Mouse (Mus musculus): ENCODE results near the gene Mettl24.
A peak's percentile ranks its signal among the peaks of the same experiment; 100 is the strongest.

Gene Mettl24

DNA sequence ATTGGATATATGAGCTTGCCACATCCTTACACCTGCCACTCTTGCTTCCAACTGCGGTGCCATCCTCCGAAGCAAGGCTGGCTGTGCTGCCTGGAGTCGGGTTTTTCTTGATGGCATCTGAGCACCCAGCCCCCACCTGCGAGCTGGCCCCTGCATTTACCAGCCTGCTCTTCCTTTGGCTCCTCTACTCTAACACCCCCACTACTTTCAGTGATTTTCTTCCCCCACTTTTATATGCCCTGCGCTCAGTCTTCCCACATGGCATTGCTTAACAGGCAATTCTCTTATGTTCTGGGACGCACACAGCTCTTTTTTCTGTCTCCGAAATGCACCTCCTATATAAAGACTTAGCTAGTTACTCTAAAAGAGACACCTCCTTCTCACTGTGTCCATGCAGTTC lies 1.2 kb downstream of the Mettl24 start:
- DNase-seq (ENCODE audit: low spot score in 2 of 2), result no peak

DNA sequence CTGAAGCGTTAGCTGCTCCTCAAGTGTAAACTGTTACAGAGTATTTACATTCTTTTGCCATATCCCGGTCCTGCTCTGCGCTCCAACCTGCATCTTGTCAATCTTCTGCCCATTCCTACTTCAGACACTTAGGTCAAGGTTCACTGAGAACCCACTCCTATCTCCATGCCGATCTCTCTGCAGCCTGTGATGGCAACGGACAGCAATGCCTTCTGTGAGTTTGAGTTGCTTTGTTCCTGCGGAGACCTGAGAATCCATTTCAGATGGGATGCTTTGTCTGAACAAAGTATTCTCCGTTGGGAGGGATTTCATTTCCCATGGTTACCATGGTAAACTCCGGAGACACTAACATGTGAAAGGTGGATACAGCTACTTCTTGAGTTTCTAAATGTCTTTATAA lies 2.6 kb downstream of the Mettl24 start:
- no peak for DNase-seq (ENCODE audit: low spot score in 2 of 2)

DNA sequence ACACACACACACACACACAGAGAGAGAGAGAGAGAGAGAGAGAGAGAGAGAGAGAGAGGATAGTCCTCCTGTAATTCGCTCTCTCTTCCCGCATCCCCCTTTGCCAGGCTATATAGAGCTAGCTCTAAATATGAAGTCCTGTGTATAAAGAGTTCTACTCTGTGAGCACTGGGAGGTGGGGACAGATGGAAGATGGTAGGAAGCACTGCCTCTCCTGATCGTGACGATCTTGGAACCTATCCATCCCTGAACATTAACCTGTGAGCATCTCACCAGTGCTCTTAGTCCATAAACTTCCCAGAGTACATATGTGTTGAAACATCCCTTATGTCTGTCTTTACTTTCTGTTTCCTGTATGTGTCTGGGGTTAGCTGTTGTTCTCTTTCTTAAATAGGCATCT lies 3.9 kb downstream of the Mettl24 start:
- DNase-seq (ENCODE audit: low spot score in 2 of 2), result no peak

DNA sequence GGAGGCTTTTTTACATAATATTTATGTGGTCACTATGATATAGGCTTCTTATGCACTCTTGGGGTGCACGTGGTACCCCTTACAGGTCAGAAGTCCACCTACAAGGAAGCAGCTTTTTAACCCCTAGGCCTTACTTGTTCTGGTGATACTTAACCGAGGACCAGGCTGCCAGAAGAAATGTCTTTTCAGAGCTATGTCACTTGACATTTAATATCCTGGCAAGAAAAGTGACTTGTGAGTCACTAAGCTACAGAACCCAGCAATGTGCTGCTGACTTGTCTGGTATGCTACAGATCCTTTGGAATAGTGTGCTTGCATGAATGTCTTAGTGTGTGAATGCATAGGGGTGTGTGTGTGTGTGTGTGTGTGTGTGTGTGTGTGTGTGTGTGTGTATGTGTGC lies 4.3 kb downstream of the Mettl24 start:
- no peak for DNase-seq (ENCODE audit: low spot score in 2 of 2)

DNA sequence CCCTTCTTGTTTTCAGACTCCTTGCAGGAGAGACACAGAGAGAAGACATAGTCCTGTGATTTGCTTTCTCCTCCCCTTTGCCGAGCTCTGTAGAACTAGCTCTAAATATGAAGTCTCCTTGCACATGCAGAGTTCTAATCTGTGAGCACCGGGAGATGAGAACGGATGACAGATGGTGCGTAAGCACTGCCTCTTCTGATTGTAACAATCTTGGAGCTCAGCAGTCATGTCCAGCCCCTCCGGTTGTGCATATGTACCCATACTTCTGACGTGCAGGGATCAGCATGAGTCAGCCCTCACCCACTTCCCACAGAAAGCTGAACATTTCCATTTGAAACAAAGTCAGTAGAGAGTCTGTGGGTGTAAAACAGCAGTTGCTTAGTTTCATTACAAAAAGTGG lies 5.2 kb downstream of the Mettl24 start:
- DNase-seq (ENCODE audit: low spot score in 2 of 2), result no peak

DNA sequence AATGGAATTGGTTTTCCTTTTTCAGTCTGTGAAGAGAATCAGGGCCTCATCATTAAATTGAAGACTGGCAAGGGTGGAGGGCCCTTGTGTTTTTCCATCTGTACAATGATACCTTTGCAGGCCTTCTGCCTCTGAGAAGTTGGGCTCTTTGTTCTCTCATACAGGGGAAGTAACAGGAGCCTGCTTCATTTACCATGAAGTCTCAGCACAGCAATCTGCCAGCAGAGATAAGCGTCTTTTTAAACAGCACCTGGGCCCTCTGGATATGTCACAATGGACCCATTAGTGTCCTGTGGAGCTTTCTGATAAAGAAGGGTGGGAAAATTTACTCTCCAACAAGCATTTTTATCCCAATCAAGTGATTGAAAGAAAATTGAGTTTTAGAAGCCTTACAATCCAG lies 5.8 kb downstream of the Mettl24 start:
- no peak for DNase-seq (ENCODE audit: low spot score in 2 of 2)

DNA sequence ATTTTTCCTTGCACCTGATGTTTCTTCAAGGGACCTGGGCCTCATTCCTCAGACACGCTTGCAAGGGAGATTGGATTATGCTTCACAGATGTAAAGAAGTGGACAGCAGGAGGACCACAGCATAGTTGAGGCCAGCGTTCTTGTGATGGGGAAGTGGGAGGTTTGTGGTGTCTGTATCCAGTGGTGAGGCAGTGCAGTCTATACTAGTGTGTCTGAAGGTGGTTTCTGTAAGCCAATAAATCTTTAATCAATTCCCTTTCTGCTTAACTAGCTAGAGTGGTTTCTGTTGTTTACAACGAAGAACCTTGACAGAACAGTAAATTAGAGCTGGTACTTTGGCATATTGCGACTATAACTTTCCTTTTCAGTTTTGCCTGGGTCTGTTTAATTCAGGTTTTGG lies 15.6 kb downstream of the Mettl24 start:
- no peak for DNase-seq (ENCODE audit: low spot score in 2 of 2)

DNA sequence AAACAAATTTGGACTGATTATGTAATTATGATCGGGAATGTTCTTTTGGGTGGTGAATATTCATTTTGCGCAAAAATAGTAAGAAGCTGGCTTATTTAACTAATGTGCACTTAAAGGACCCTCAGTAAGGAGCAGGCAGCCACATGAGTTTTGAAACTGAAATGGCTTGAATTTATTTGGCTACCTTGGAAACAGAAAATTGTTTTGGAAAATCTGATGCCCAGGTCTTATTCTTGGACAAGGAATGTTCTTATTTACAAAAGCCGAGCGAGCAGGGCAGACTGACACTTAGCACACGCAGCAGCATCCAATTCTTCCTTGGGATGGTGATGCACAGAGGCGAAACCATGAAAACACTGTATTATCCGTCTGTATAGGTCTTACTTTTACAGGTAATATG lies 28.0 kb downstream of the Mettl24 start:
- no peak for DNase-seq (ENCODE audit: low spot score in 2 of 2)

DNA sequence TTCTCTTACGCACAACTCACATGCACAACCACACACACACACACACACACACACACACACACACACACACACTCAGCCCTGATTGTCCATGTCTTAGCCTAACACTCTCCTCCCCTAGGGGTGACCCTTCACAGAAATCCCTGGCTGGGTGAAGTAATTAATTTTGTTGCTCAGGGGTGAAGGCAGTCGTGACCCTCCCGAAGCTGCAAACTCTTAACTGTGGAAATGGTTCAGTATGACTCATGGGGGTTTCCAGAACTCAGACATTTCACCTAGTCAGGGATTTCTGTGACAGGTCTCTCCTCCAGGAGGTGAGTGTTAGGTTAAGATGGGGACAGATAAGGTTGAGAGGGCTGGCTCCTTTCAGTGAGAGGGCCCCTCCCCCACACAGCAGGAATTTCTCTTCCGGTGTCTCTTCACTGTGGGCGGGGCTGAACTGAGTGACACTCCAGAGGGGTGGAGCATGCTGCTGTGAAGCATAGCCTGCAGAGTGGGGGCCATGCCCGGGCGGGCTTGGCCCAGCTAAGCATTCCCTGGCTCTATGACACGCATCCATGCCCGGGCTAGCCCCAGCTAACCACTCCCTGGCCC lies 30.0 kb downstream of the Mettl24 start:
- DNase-seq (ENCODE audit: low spot score in 2 of 2), result peak; percentile 6 to 23

DNA sequence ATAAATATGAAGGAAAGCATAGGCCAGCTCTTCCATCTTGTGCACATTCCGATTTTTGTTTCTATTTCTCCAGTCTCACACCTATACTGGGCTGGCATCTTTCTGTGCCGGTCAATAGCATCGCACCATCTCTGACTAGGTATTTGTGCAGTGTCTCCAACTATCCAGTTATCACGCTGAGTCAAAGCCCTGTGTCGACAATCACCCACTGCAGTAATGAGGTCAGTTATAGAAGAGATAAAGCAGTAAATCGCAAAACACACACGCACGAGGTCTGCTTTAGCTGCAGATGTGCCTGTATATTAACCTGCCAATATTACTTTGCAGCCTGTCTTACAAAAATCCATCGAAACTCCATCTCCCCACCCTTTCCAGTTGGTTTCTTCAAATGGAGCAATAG lies 30.7 kb downstream of the Mettl24 start:
- DNase-seq (ENCODE audit: low spot score in 2 of 2), result no peak

DNA sequence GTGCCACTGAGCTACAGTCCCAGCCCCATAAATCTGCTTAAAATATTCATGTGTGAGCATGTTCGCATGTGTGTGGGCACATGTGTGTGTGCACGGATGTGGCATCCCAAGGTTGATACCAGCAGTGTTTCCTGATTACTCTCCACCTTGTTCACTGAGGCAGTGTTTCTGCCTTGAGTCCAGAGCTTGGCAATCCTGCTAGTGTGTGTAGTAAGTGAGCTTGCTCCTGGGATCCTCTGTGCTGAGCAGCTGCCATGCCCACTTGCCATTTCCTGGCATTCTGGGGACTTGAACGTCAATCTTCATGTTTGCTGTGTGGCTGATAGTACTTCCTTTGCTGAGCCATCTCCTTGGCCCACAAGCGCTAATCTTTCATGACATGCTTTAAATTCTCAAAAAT lies 32.1 kb downstream of the Mettl24 start:
- no peak for DNase-seq (ENCODE audit: low spot score in 2 of 2)

DNA sequence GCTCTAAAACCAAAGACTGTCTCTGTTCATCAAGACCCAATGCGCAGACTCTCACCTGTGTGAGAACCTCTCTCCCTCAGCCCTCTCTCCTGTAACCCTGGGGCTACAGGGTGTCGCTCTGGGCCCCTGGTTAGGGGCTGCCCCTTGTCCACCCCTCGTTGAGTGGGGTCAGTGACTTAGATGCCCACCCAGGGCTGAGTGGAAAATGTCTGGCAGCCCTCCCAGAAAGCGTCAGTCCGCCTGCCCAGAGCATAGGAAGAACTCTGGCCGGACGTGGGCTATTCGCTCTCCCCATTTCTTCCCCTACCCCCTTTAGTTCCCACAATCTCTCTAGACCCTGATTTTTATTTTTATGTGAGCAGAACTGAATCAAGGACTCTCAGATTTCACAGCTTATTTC lies 33.2 kb downstream of the Mettl24 start:
- no peak for DNase-seq (ENCODE audit: low spot score in 2 of 2)

DNA sequence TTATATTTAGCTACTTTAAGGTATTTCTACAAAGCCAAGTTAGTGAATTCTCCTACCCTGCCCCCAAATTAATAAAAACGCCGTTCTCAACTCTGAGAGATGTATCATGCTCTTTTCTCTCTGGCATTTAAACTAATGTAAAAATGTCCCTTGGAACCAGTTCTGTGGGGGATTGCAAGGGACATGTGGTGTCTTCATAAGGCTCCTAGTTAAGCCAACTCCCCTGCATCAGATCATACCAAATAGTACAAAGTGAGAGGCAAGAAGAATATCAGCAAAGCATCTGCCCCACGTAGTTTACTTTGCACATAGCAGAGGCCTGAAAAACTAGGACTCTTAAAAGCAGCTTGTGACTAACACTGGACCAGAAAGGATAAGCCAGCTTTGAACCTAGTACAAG lies 33.6 kb downstream of the Mettl24 start:
- DNase-seq (ENCODE audit: low spot score in 2 of 2), result no peak

DNA sequence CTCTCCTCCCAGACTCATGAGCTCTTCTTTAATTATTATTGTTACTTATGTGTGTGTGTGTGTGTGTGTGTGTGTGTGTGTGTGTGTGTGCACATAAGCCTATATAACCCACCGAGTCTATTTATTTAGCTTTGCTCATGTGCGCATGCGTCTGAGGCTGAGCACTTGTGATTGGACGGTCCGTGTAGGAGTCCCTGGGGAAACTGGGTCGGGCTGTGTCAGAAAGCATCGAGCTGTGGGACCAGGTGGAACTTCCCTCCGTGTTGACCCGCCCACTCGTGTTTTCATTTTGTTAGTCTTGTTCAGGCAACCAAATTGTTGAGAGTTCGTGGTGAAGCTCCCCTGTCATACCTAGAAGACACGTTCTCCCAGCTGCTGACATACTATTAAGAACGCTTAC lies 35.3 kb downstream of the Mettl24 start:
- no peak for DNase-seq (ENCODE audit: low spot score in 2 of 2)

DNA sequence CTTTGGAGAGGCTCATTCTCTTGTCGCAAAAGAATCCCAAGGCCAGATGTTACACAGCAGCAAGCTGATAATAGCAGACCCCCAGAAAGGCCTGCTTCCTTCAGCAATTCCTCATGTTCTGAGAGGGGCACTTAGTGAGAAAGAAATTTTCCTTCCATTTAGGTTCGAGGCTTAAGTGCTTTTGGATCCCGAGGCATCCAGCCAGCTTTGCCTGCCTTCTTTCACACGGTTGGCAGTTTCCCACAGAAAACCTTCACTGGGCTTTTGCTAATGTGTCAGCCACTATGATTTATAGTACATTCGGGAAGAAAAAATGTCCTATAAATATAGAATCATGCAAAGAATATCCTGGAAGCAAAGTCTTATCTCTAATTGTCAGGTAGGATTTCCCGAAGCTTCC lies 36.0 kb downstream of the Mettl24 start:
- DNase-seq (ENCODE audit: low spot score in 2 of 2), result no peak

DNA sequence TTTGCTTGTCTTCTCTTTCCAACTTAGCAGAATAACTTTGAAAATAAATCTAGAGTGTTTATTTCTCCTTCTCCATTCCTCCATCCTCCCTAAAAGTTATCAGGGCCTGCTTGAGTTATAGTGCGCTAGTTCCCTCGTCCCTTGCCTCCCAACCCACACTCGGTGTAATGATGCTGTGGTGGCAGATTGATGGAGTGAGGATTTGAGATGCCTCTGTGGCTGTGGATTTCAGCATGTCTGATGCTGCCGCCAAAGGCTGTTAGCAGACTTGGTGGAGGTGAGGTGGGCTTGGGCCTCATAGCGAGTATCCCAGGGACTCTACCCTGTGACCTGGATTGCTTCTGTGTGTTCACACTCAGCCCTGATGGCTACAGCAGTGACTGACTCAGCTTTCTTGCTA lies 37.8 kb downstream of the Mettl24 start:
- no peak for DNase-seq (ENCODE audit: low spot score in 2 of 2)

DNA sequence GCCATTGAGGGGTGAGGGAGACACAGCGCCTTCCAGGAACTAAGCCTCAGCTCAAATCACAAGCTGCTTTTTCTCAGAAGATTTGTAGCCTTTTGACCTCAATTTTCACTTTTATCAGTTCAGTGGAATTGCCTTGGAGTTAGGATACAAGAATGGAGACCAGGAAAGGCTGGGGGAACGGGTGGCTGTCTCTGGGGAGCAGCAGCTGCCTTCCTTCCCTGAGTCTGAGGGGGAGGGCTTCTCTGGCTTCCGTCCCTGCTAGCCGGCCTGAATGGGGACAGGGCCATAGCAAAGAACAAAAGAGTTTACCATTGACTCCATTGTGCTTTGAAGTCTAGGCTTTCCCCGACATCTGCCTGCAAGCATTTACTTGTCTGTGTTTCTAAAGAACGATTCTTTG lies 41.3 kb downstream of the Mettl24 start:
- DNase-seq (ENCODE audit: low spot score in 2 of 2), result no peak

DNA sequence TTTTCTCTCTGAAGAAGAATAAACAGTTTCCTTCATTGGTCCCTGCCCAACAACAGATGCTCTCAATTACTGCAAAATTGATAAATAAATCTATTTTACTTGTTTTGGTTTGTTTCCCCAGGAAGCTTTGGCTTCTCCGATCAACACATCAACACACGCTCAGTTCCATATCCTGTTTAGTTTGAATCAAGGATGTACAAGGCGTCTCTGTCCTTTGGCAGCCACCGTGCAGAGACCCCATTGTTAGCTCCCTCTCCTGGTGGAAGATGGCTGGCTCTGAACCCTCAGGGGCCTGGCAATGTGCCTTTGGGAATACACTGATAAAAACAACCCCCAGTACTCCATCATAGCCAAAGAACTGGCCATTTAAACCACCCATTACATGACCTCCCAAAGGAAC lies 42.0 kb downstream of the Mettl24 start:
- DNase-seq (ENCODE audit: low spot score in 2 of 2), result no peak

DNA sequence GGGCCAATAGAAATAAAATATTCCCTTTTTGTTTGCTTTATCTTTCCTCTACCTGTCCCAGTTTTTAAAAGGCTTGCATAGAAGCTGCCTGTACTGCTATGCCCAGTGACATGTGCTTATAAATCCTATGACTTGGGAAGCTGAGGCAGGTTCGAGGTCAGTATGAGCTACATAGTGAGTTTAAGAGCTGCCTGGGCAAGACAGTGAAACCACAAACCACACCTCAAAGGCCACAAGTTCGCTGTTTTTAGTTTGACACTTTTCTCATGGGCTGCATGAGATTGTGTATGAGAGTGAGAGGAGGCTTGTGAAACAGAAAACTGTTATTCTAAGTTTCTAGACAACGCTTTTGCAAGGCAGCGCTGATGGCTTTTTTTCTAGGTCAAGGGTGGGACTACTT lies 42.4 kb downstream of the Mettl24 start:
- no peak for DNase-seq (ENCODE audit: low spot score in 2 of 2)

DNA sequence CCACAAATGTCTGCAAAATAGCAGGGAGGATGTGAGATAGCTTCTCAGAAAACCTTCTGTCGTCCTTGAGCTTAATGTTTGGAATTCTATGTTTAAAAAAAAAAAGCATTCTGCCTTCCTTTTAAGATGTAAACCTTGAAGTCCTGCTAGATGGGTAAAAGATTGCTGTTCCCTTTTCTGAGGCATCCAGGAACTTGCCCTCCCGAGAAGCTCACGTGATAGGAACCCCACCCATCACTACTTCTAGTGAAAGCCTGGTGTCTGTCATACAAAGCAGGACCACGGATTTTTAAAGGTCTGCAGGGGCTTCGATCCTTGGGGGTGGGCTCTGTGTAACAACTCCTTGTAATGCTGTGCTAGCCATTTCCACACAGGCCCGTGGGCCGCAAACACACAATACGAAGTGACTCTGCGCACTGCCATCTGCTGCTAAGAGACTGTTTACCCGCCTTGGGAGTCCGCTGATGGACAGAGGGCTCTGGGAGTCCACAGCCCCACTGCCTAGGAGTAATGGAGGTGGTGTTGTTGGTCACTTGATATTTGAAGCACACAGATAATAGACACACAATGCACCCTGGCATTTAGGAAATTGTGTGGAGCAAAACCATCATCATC lies 43.3 kb downstream of the Mettl24 start:
- no peak for DNase-seq (ENCODE audit: low spot score in 2 of 2)

DNA sequence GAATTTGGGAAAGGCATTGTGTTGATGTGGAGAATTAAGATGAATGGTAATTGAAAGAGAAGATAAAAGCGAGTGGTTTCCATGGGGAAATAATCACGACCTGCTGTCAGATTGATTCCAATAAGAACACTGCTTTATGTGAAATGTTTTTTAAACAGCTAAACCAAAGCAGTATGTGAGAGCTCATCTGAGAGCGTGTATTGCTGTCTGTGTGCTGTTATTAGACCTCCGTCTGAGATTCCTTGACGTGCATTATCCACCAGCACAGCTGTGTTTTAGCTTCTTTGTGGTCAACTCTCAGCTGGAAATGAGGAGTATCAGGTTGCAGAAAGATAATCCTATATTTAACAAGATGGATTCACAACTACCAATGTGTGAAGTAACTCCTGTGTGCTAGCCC lies 43.9 kb downstream of the Mettl24 start:
- DNase-seq (ENCODE audit: low spot score in 2 of 2), result no peak

DNA sequence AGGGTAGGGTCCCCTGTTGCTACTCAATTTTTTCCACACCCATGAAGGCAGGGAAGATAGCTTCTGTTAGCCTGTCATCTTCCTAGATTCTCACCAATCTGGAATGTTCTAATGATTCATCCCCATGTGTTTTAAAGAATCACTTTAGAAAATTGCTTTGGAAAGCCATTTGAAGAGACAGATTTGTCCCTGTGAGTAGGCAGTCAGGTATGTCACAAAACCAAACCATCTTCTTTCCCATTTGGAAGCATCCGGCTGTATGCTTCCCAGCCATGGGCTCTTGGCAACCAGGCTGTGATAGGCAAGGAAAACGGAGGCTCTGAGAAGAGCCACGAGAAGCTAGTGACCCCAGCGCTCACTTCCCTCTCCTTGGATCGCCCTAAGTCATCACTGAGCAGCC lies 47.1 kb downstream of the Mettl24 start:
- no peak for DNase-seq (ENCODE audit: low spot score in 2 of 2)

DNA sequence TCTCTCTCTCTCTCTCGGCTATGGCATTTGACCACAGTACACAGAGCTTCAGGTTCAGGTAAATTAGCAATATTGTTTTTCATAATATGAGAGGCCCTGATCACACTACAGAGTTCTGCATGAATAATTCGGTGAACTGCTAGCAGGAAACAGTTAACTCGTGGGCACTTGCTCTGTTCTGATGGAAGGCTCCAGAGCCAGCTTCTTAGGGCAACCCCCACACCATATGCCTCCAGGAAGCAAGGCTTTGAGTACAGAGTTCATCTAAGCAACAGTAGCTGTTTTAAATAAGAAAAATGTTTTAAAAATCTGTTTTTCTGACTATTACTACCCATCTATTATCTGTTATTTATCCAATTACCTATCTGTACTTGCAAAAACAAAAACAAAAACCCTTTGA lies 50.2 kb downstream of the Mettl24 start:
- DNase-seq (ENCODE audit: low spot score in 2 of 2), result no peak

DNA sequence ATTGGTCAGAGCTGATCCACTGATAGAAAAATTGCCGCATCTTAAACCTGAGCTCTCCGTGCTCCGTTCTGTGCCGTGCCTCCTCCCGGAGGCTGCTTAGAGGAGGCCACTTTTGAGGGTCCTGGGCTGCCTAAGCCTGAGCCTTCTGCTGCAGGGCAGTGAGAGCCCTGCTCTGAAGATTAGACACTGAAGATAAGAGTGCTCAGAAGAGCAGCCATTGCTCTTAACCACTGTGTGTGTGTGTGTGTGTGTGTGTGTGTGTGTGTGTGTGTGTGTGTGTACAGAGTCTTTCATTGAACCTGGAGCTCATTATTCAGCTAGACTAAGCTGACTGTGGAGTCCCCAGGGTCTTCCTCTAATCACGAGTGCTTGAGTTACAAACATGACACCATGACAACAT lies 53.1 kb downstream of the Mettl24 start:
- DNase-seq (ENCODE audit: low spot score in 2 of 2), result no peak

Measured in urinary bladder, adult 18-20 months (tissue).